Mouse (Mus musculus): ENCODE results near the gene Kcnd2. TPM values are rescaled to one million over a fixed set of nuclear protein-coding genes. Genes with fewer than 3 reads are reported as not detected.

Kcnd2 gene
- polyA plus RNA-seq, 1 experiment from 2014 or later: 8.6 TPM

DNA sequence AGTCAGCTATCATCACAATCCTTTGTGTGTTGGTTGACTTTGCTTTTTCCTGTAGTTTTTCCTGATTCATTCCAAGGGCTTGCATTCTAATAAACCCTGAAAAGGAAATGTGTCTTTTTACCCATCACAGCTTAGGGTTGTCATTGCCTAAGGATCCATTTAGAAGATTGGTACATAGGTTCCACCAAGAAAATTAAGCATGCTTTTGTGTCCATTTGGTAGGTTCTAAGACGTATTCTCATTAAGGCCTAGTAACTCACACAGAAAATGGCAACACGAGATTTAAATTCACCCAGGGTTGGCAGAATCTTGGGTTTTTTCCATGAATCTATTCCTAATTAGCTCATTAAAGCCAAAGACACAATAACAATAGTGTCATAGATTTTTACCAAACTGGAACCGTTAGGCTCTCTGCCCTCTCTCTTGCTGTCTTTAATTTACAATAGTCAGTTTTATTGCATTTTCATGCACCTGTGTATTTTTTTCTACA, 477.6 kb downstream of the Kcnd2 start:
- ATAC-seq: peak; percentile 76; the same call in 1 of the 2 replicates
- H3K27ac ChIP-seq (ENCODE audit: low read depth, low read length): no peak overlapping the region
- H3K36me3 ChIP-seq (ENCODE audit: control insufficient read depth, insufficient read depth, low read length): no peaks in the 10 kb centered on the region
- H3K4me3 ChIP-seq (ENCODE audit: low read depth, low read length): no peak overlapping the region
- peak; percentile 78 for DNase-seq (ENCODE audit: low spot score)
- no peak overlapping the region for H3K9ac ChIP-seq (ENCODE audit: low read length)
- no peaks in the 10 kb centered on the region for H3K4me1 ChIP-seq (ENCODE audit: control insufficient read depth, insufficient read depth, low read length)
- H3K9me3 ChIP-seq (replicated peaks; ENCODE audit: control insufficient read depth, low read length): no peaks in the 10 kb centered on the region
- H3K4me2 ChIP-seq (ENCODE audit: low read length): no peak overlapping the region
- 20% methylated on average over 3 of the region's 3 CpGs for WGBS
- H3K27me3 ChIP-seq (replicated peaks; ENCODE audit: control insufficient read depth, insufficient read depth, low read length): no peaks in the 10 kb centered on the region

DNA sequence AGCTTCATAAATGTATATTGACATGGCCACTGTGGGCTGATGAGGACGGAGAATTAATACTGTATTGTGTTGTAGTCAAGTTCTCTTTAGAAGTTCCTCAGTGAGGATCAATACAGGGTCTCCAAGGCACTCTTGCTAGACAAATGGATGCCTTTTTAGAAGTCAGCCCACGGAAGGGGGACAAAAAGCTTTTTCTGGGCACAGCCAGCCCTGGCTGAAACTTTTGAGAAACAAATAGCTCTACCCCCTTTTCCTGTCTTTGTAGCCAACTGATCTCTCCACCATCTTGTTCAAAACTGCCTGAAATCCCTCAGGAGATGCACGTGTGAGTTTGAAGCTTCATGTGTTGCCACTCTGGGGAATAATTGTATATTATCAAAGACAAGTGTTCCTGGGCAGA, 482.3 kb downstream of the Kcnd2 start:
- Histone ChIP-seq H3K4me1 (ENCODE audit: control insufficient read depth, insufficient read depth, low read length) (no peaks in the 10 kb centered on the region), H3K9me3 (replicated peaks; ENCODE audit: control insufficient read depth, low read length) (no peaks in the 10 kb centered on the region), H3K9ac (ENCODE audit: low read length) (no peak overlapping the region), H3K36me3 (ENCODE audit: control insufficient read depth, insufficient read depth, low read length) (no peaks in the 10 kb centered on the region), H3K27ac (ENCODE audit: low read depth, low read length) (no peak overlapping the region), H3K27me3 (replicated peaks; ENCODE audit: control insufficient read depth, insufficient read depth, low read length) (no peaks in the 10 kb centered on the region), H3K4me2 (ENCODE audit: low read length) (no peak overlapping the region), H3K4me3 (ENCODE audit: low read depth, low read length) (no peak overlapping the region)
- WGBS: 58% methylated on average over 3 of the region's 3 CpGs
- no peak for DNase-seq (ENCODE audit: low spot score)
- ATAC-seq: no peak

DNA sequence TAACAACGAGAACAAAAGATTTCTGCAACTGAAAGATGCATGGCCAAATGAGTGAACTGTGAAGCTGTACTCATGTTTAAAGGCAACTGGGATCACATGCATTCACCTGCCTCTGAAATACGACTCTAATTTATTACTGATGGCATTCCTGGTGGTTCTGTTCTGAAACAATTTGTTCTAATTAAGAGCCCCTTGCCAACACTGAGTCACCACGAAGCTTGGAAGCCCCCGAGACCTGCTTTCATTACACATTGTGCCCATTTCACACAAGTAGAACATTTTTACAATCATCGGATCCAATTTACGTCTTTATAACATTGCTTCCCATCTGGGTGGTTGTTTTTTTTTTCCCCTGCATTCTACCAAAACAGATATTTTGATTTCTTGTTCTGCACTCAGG, 485.8 kb downstream of the Kcnd2 start:
- Histone ChIP-seq H3K4me2 (ENCODE audit: low read length) (no peak overlapping the region), H3K27me3 (replicated peaks; ENCODE audit: control insufficient read depth, insufficient read depth, low read length) (no peaks in the 10 kb centered on the region), H3K36me3 (ENCODE audit: control insufficient read depth, insufficient read depth, low read length) (no peaks in the 10 kb centered on the region), H3K9ac (ENCODE audit: low read length) (no peak overlapping the region), H3K27ac (ENCODE audit: low read depth, low read length) (no peak overlapping the region), H3K9me3 (replicated peaks; ENCODE audit: control insufficient read depth, low read length) (no peaks in the 10 kb centered on the region), H3K4me1 (ENCODE audit: control insufficient read depth, insufficient read depth, low read length) (no peaks in the 10 kb centered on the region), H3K4me3 (ENCODE audit: low read depth, low read length) (no peak overlapping the region)
- ATAC-seq (no peak), DNase-seq (ENCODE audit: low spot score) (peak; percentile 28)
- WGBS: 47% methylated on average over 6 of the region's 6 CpGs

DNA sequence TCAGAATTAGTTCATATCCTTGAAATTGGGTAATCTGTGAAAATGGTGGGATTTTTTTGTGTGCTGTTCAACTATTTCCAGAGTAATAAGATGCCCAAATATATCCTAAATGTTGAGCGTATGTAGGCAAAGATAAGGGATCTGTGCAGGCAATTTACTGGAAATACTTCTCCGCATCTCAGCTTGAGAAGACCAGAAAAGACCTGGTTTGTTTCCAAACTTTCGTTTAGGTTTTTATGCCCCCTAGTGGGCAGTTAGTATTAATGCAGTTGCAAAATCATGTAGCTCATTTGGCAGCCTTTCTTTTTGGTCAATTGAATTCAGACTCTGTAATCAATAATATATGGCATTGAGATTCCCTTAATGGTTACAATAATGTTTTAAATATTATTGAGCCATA, 493.9 kb downstream of the Kcnd2 start:
- no peak overlapping the region for H3K27ac ChIP-seq (ENCODE audit: low read depth, low read length)
- no peaks in the 10 kb centered on the region for H3K27me3 ChIP-seq (replicated peaks; ENCODE audit: control insufficient read depth, insufficient read depth, low read length)
- no peak overlapping the region for H3K9ac ChIP-seq (ENCODE audit: low read length)
- no peaks in the 10 kb centered on the region for H3K9me3 ChIP-seq (replicated peaks; ENCODE audit: control insufficient read depth, low read length)
- no peak overlapping the region for H3K4me3 ChIP-seq (ENCODE audit: low read depth, low read length)
- DNase-seq (ENCODE audit: low spot score) (peak; percentile 86), ATAC-seq (no peak)
- H3K4me1 ChIP-seq (ENCODE audit: control insufficient read depth, insufficient read depth, low read length): no peaks in the 10 kb centered on the region
- no peaks in the 10 kb centered on the region for H3K36me3 ChIP-seq (ENCODE audit: control insufficient read depth, insufficient read depth, low read length)
- 25% methylated on average over 3 of the region's 3 CpGs for WGBS
- H3K4me2 ChIP-seq (ENCODE audit: low read length): no peak overlapping the region

DNA sequence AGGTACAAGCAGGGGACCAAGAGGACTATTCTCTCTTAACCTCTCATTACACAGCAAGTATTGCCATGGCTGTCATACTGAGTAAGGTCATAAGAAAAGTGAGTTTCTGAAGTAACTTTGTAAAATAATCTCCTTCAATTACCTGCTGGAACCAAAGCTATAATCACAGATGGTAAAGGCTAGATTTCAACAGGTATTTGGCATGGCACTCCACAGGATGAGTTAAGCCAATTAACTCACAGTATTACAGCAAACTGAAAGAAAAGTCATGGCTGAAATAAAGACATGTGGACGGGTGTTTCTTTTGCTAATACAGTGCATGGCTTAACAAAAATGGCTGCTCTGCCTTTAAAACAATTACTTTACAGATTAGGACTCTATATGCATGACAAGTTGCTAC, 503.8 kb downstream of the Kcnd2 start:
- H3K9me3 ChIP-seq (replicated peaks; ENCODE audit: control insufficient read depth, low read length): no peaks in the 10 kb centered on the region
- no peak overlapping the region for H3K9ac ChIP-seq (ENCODE audit: low read length)
- no peak overlapping the region for H3K4me2 ChIP-seq (ENCODE audit: low read length)
- ATAC-seq: peak; percentile 44; the same call in 1 of the 2 replicates
- no peaks in the 10 kb centered on the region for H3K36me3 ChIP-seq (ENCODE audit: control insufficient read depth, insufficient read depth, low read length)
- 41% methylated on average over 1 of the region's 1 CpGs for WGBS
- no peaks in the 10 kb centered on the region for H3K27me3 ChIP-seq (replicated peaks; ENCODE audit: control insufficient read depth, insufficient read depth, low read length)
- H3K4me3 ChIP-seq (ENCODE audit: low read depth, low read length): no peak overlapping the region
- H3K27ac ChIP-seq (ENCODE audit: low read depth, low read length): no peak overlapping the region
- no peaks in the 10 kb centered on the region for H3K4me1 ChIP-seq (ENCODE audit: control insufficient read depth, insufficient read depth, low read length)
- DNase-seq (ENCODE audit: low spot score): peak; percentile 28

DNA sequence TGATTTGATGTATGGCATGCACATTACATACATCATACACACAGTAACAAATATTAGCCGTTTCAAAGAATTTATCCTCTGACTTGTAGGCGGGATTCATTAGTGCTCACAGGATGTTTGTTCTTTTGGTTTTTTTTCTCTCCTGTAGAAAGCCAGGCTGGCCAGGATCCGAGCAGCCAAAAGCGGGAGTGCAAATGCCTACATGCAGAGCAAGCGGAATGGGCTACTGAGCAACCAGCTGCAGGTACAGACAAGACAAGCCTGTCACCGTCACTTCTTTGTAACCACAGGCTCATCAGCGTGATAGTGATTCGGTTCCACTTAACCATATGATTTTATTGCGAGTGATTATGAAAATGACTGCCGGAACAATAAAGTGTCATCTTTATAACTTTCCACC, 506.9 kb downstream of the Kcnd2 start:
- DNase-seq (ENCODE audit: low spot score) (no peak), ATAC-seq (no peak)
- Histone ChIP-seq H3K36me3 (ENCODE audit: control insufficient read depth, insufficient read depth, low read length) (no peaks in the 10 kb centered on the region), H3K27ac (ENCODE audit: low read depth, low read length) (no peak overlapping the region), H3K9me3 (replicated peaks; ENCODE audit: control insufficient read depth, low read length) (no peaks in the 10 kb centered on the region), H3K9ac (ENCODE audit: low read length) (no peak overlapping the region), H3K4me1 (ENCODE audit: control insufficient read depth, insufficient read depth, low read length) (no peaks in the 10 kb centered on the region), H3K4me2 (ENCODE audit: low read length) (no peak overlapping the region), H3K4me3 (ENCODE audit: low read depth, low read length) (no peak overlapping the region), H3K27me3 (replicated peaks; ENCODE audit: control insufficient read depth, insufficient read depth, low read length) (no peaks in the 10 kb centered on the region)
- 86% methylated on average over 10 of the region's 10 CpGs for WGBS

DNA sequence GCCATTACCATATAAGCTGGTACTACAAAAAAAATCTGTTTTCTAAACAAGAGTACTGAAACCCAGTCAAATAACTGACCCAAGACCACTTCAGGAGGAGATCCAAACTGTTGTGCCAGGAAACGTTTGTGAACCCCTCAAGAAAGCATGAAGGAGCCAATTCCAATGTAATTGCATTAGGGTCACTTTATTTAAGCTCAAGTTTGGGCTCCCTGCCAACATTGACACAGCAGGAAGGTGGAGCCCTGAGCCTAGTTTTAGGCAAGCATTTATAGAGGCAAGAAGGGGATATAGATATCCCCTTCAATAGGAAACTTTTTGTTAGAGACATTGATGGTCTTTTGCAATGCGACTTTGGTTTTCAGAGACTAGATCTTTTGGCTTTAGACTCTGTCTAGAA, 525.3 kb downstream of the Kcnd2 start:
- WGBS: 46% methylated on average over 2 of the region's 2 CpGs
- no peak overlapping the region for H3K4me3 ChIP-seq (ENCODE audit: low read depth, low read length)

DNA sequence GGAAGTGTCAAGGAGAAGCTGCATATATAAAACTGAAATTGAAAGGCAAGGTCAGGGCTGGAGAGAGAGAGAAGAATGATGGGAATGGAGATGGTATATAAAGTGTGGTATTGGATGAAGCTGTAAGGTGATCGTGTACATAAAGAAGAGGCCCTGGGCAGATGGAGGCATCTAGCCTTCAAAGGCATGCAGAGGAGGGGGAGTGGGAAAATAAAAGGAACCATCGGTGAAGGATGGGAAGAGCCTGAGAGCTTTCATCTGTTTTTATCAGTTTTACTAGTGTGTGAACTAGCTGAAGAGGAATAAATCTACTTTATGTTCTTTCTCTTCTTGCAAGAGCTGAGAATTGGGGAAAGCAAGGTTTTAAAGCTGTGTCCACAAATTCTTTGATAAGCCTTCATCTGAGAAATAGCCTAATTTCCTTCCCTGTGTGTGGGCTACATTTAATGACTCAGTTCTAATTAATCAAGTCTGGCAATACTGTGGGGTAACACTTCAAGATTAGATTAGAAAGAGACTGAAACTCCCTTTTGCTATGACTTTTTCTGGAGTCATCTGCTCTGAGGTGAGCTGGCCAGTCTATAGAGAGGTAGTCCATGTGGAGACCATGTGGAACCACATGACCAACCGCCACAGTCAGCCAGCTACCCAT, 529.4 kb downstream of the Kcnd2 start:
- Histone ChIP-seq H3K4me1 (ENCODE audit: control insufficient read depth, insufficient read depth, low read length) (no peaks in the 10 kb centered on the region), H3K4me3 (ENCODE audit: low read depth, low read length) (no peak overlapping the region), H3K27me3 (replicated peaks; ENCODE audit: control insufficient read depth, insufficient read depth, low read length) (no peaks in the 10 kb centered on the region)

More for the DNA sequence above, 525.3 kb downstream of the Kcnd2 start:
- Histone ChIP-seq H3K9ac (ENCODE audit: low read length) (no peak overlapping the region), H3K4me2 (ENCODE audit: low read length) (no peak overlapping the region), H3K4me1 (ENCODE audit: control insufficient read depth, insufficient read depth, low read length) (no peaks in the 10 kb centered on the region), H3K27ac (ENCODE audit: low read depth, low read length) (no peak overlapping the region), H3K36me3 (ENCODE audit: control insufficient read depth, insufficient read depth, low read length) (no peaks in the 10 kb centered on the region), H3K27me3 (replicated peaks; ENCODE audit: control insufficient read depth, insufficient read depth, low read length) (no peaks in the 10 kb centered on the region), H3K9me3 (replicated peaks; ENCODE audit: control insufficient read depth, low read length) (no peaks in the 10 kb centered on the region)
- ATAC-seq: no peak
- DNase-seq (ENCODE audit: low spot score): peak; percentile 28

DNA sequence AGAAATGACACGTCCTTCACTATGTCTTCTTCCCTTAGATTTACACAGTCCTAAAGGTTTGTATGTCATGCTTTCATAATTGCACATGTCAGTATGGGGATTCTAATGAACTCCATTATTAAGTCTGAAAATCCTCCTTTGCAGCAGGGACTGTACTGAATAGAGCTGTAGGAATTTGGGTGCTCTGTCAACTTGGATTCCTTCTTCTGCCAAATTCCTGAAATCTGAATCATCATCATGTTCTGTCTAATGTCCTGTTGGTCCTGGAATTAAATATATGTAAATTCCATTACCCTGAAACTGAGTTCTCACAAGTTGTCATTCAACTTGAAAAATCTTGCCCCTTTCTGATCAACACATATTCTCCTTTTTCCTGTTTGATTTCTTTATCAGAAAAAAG, 532.2 kb downstream of the Kcnd2 start:
- no peaks in the 10 kb centered on the region for H3K36me3 ChIP-seq (ENCODE audit: control insufficient read depth, insufficient read depth, low read length)
- DNase-seq (ENCODE audit: low spot score) (no peak), ATAC-seq (no peak)
- H3K4me3 ChIP-seq (ENCODE audit: low read depth, low read length): no peak overlapping the region
- no peak overlapping the region for H3K9ac ChIP-seq (ENCODE audit: low read length)
- H3K27me3 ChIP-seq (replicated peaks; ENCODE audit: control insufficient read depth, insufficient read depth, low read length): no peaks in the 10 kb centered on the region
- H3K9me3 ChIP-seq (replicated peaks; ENCODE audit: control insufficient read depth, low read length): no peaks in the 10 kb centered on the region
- H3K27ac ChIP-seq (ENCODE audit: low read depth, low read length): no peak overlapping the region
- H3K4me1 ChIP-seq (ENCODE audit: control insufficient read depth, insufficient read depth, low read length): no peaks in the 10 kb centered on the region
- WGBS: 84% methylated on average over 1 of the region's 1 CpGs
- no peak overlapping the region for H3K4me2 ChIP-seq (ENCODE audit: low read length)

More for the DNA sequence above, 529.4 kb downstream of the Kcnd2 start:
- ATAC-seq (no peak), DNase-seq (ENCODE audit: low spot score) (no peak)
- H3K36me3 ChIP-seq (ENCODE audit: control insufficient read depth, insufficient read depth, low read length): no peaks in the 10 kb centered on the region
- 88% methylated on average over 3 of the region's 3 CpGs for WGBS
- H3K9ac ChIP-seq (ENCODE audit: low read length): no peak overlapping the region
- H3K27ac ChIP-seq (ENCODE audit: low read depth, low read length): no peak overlapping the region
- no peak overlapping the region for H3K4me2 ChIP-seq (ENCODE audit: low read length)
- H3K9me3 ChIP-seq (replicated peaks; ENCODE audit: control insufficient read depth, low read length): no peaks in the 10 kb centered on the region

All from forebrain, embryonic 14.5 days (tissue).